In genomic region chr9:121659791-121660190, GRCm38 (mm10) we compare ENCODE assay signal across 29 mouse cellular contexts. TPM values are rescaled to one million over a fixed set of nuclear protein-coding genes. Genes with fewer than 3 reads are reported as not detected.
A peak's percentile ranks its signal among the peaks of the same experiment; 100 is the strongest.
DNase-seq lines count a peak whose midpoint lies in the region; ATAC-seq lines count a peak whose summit lies in the region.
"Had no signal": no experiment of that assay in that cellular context is flagged by ENCODE, and none has a peak within 500 bp of the region (broad histone marks: within the 10 kb centered on the region; RNA-seq: fewer than 3 reads in every experiment).

No protein-coding gene starts in this region.

- H3K27ac ChIP-seq in hindbrain, embryonic 16.5 days (ENCODE audit: low read depth, low read length): peak overlapping the region; percentile 7; the same call in 1 of the 2 replicates
- no peak overlapping the region for H3K27ac ChIP-seq in hindbrain, embryonic 12.5 days
- H3K27ac ChIP-seq in midbrain, embryonic 11.5 days (ENCODE audit: low read depth, low read length): no peak overlapping the region
- H3K27ac ChIP-seq in midbrain, embryonic 13.5 days: no peak overlapping the region
- H3K27ac ChIP-seq: forebrain, embryonic 10.5 days; forebrain, embryonic 13.5 days; heart, adult 2 months; heart, embryonic 10.5 days; heart, embryonic 13.5 days; hindbrain, embryonic 13.5 days had no signal

- H3K36me3 ChIP-seq in hindbrain, embryonic 16.5 days (ENCODE audit: control insufficient read depth, insufficient read depth, low read length): no peaks in the 10 kb centered on the region
- no peaks in the 10 kb centered on the region for H3K36me3 ChIP-seq in hindbrain, embryonic 12.5 days
- H3K36me3 ChIP-seq in midbrain, embryonic 11.5 days (ENCODE audit: control insufficient read depth, insufficient read depth, low read length): no peaks in the 10 kb centered on the region
- no peaks in the 10 kb centered on the region for H3K36me3 ChIP-seq in midbrain, embryonic 13.5 days
- H3K36me3 ChIP-seq: forebrain, embryonic 10.5 days; heart, embryonic 10.5 days; heart, embryonic 13.5 days; hindbrain, embryonic 13.5 days had no signal

- DNase-seq in cerebellum, adult 11 months: no peak
- DNase-seq in midbrain, embryonic 11.5 days (ENCODE audit: low spot score, missing footprints): peak; percentile 68
- DNase-seq in adrenal gland, postnatal 25 days: no peak
- DNase-seq: adrenal gland, adult 2 months; adrenal gland, postnatal 14 days; B cell, adult 2 months; cerebellum, adult 11-12 months; cerebellum, adult 8-10 months; gastrocnemius, postnatal 10 days; gastrocnemius, postnatal 36 days; heart, adult 2 months; heart, postnatal 14 days; heart, postnatal 4 days had no signal

- 75% methylated on average over 7 of the region's 7 CpGs for WGBS in hindbrain, embryonic 16.5 days
- 86% methylated on average over 7 of the region's 7 CpGs for WGBS in hindbrain, embryonic 12.5 days
- 85% methylated on average over 7 of the region's 7 CpGs for WGBS in midbrain, embryonic 11.5 days
- WGBS in midbrain, embryonic 13.5 days: 88% methylated on average over 7 of the region's 7 CpGs

- H3K4me1 ChIP-seq in hindbrain, embryonic 16.5 days (ENCODE audit: control insufficient read depth, insufficient read depth, low read depth, low read length): no peaks in the 10 kb centered on the region
- no peaks in the 10 kb centered on the region for H3K4me1 ChIP-seq in hindbrain, embryonic 12.5 days
- no peaks in the 10 kb centered on the region for H3K4me1 ChIP-seq in midbrain, embryonic 11.5 days (ENCODE audit: control insufficient read depth, insufficient read depth, low read length)
- H3K4me1 ChIP-seq in midbrain, embryonic 13.5 days (replicated peaks): no peaks in the 10 kb centered on the region
- H3K4me1 ChIP-seq: forebrain, embryonic 10.5 days; forebrain, embryonic 13.5 days; hindbrain, embryonic 13.5 days had no signal

- no peak overlapping the region for H3K4me2 ChIP-seq in hindbrain, embryonic 16.5 days (ENCODE audit: low read length)
- no peak overlapping the region for H3K4me2 ChIP-seq in hindbrain, embryonic 12.5 days (replicated peaks)
- no peak overlapping the region for H3K4me2 ChIP-seq in midbrain, embryonic 11.5 days
- no peak overlapping the region for H3K4me2 ChIP-seq in midbrain, embryonic 13.5 days (replicated peaks)
- H3K4me2 ChIP-seq: forebrain, embryonic 13.5 days; heart, embryonic 13.5 days; hindbrain, embryonic 13.5 days had no signal

- 0 out of 2 replicates have a peak, but pooled peaks have one; percentile 6 for ATAC-seq in cerebellum, adult (ENCODE audit: insufficient number of reproducible peaks, low FRiP score, low TSS enrichment)
- no peak for ATAC-seq in hindbrain, embryonic 16.5 days
- no peak for ATAC-seq in hindbrain, embryonic 12.5 days (ENCODE audit: low FRiP score)
- no peak for ATAC-seq in midbrain, embryonic 11.5 days (ENCODE audit: low FRiP score)
- no peak for ATAC-seq in midbrain, embryonic 13.5 days
- ATAC-seq: forebrain, embryonic 13.5 days; forebrain, embryonic 16.5 days; intestine, postnatal 0 days had no signal

- no peaks in the 10 kb centered on the region for H3K9me3 ChIP-seq in hindbrain, embryonic 16.5 days (ENCODE audit: control insufficient read depth, low read length)
- H3K9me3 ChIP-seq in hindbrain, embryonic 12.5 days (replicated peaks): no peaks in the 10 kb centered on the region
- H3K9me3 ChIP-seq in midbrain, embryonic 11.5 days (ENCODE audit: control insufficient read depth, low read length): no peaks in the 10 kb centered on the region
- no peaks in the 10 kb centered on the region for H3K9me3 ChIP-seq in midbrain, embryonic 13.5 days
- H3K9me3 ChIP-seq: forebrain, embryonic 10.5 days; forebrain, embryonic 13.5 days; heart, embryonic 10.5 days; heart, embryonic 13.5 days; hindbrain, embryonic 13.5 days had no signal

- H3K27me3 ChIP-seq in hindbrain, embryonic 16.5 days (replicated peaks; ENCODE audit: control insufficient read depth, insufficient read depth, low read length): no peaks in the 10 kb centered on the region
- peaks cover 3% of the 10 kb centered on the region; the same call in 1 of the 2 replicates for H3K27me3 ChIP-seq in hindbrain, embryonic 12.5 days
- no peaks in the 10 kb centered on the region for H3K27me3 ChIP-seq in midbrain, embryonic 11.5 days (ENCODE audit: control insufficient read depth, insufficient read depth, low read length)
- no peaks in the 10 kb centered on the region for H3K27me3 ChIP-seq in midbrain, embryonic 13.5 days

- no peak overlapping the region for H3K4me3 ChIP-seq in hindbrain, embryonic 16.5 days (ENCODE audit: low read length)
- H3K4me3 ChIP-seq in hindbrain, embryonic 12.5 days: no peak overlapping the region
- H3K4me3 ChIP-seq in midbrain, embryonic 11.5 days (ENCODE audit: low read depth, low read length): no peak overlapping the region
- H3K4me3 ChIP-seq in midbrain, embryonic 13.5 days (replicated peaks): no peak overlapping the region
- H3K4me3 ChIP-seq: forebrain, embryonic 10.5 days; forebrain, embryonic 13.5 days; heart, adult 2 months; heart, embryonic 10.5 days; heart, embryonic 13.5 days; hindbrain, embryonic 13.5 days had no signal

- no peak overlapping the region for H3K9ac ChIP-seq in hindbrain, embryonic 16.5 days (ENCODE audit: low read depth, low read length)
- H3K9ac ChIP-seq in hindbrain, embryonic 12.5 days: no peak overlapping the region
- H3K9ac ChIP-seq in midbrain, embryonic 11.5 days (ENCODE audit: low read length): no peak overlapping the region
- no peak overlapping the region for H3K9ac ChIP-seq in midbrain, embryonic 13.5 days (replicated peaks)
- H3K9ac ChIP-seq: forebrain, embryonic 13.5 days; heart, embryonic 13.5 days; hindbrain, embryonic 13.5 days had no signal

RNA-seq across cellular contexts. Expression of gene Vipr1, which starts 17.3 kb away (rescaled TPM):
- polyA plus RNA-seq in hindbrain, embryonic 16.5 days (2015; fragmentation: Nextera tagmentation; extraction: Ambion mirVana): 0.49 and 0.80 TPM in 2 replicates
- polyA plus RNA-seq in hindbrain, embryonic 12.5 days (2016; fragmentation: Nextera tagmentation; extraction: Ambion mirVana): 0.44 and 0.66 TPM in 2 replicates
- polyA plus RNA-seq in midbrain, embryonic 11.5 days (2014; fragmentation: Nextera tagmentation; extraction: Ambion mirVana): 0.41 and 0.44 TPM in 2 replicates
- 0.43 and 0.48 TPM in 2 replicates for polyA plus RNA-seq in midbrain, embryonic 13.5 days (2015; fragmentation: Nextera tagmentation; extraction: Ambion mirVana)
- 0.18 and 0.62 TPM in 2 replicates for total RNA-seq in adrenal gland, postnatal 25 days (2021)
- total RNA-seq: granulocyte monocyte progenitor cell, adult 5-6 weeks; MEL had no signal

RNA-seq across cellular contexts. Expression of gene Lyzl4, which starts 17.9 kb away (rescaled TPM):
- polyA plus RNA-seq in hindbrain, embryonic 16.5 days (2015; fragmentation: Nextera tagmentation; extraction: Ambion mirVana): 0.16 TPM in 1 of 2 replicates, not detected in the other
- polyA plus RNA-seq in hindbrain, embryonic 12.5 days (2016; fragmentation: Nextera tagmentation; extraction: Ambion mirVana): 0.33 TPM in 1 of 2 replicates, not detected in the other
- 0.22 TPM in 1 of 2 replicates, not detected in the other for polyA plus RNA-seq in midbrain, embryonic 11.5 days (2014; fragmentation: Nextera tagmentation; extraction: Ambion mirVana)
- 0.24 TPM in 1 of 2 replicates, not detected in the other for polyA plus RNA-seq in midbrain, embryonic 13.5 days (2015; fragmentation: Nextera tagmentation; extraction: Ambion mirVana)
- not detected in 2 replicates for total RNA-seq in adrenal gland, postnatal 25 days (2021)
- total RNA-seq: adrenal gland, adult 2 months; adrenal gland, postnatal 14 days; gastrocnemius, adult 18-20 months; gastrocnemius, postnatal 36 days; granulocyte monocyte progenitor cell, adult 5-6 weeks; heart, adult 2 months; heart, postnatal 14 days; MEL had no signal
- polyA plus RNA-seq: embryonic facial prominence, embryonic 11.5 days; forebrain, embryonic 10.5 days; forebrain, embryonic 13.5 days; forebrain, embryonic 16.5 days; heart, embryonic 10.5 days; heart, embryonic 13.5 days; hindbrain, embryonic 13.5 days; intestine, embryonic 14.5 days had no signal

RNA-seq across cellular contexts. Expression of gene Sec22c, which starts 45.5 kb away (rescaled TPM):
- 29.2 and 30.4 TPM in 2 replicates for polyA plus RNA-seq in hindbrain, embryonic 16.5 days (2015; fragmentation: Nextera tagmentation; extraction: Ambion mirVana)
- polyA plus RNA-seq in hindbrain, embryonic 12.5 days (2016; fragmentation: Nextera tagmentation; extraction: Ambion mirVana): 25.9 and 28.7 TPM in 2 replicates
- polyA plus RNA-seq in midbrain, embryonic 11.5 days (2014; fragmentation: Nextera tagmentation; extraction: Ambion mirVana): 16.9 and 18.2 TPM in 2 replicates
- 31.1 and 36.1 TPM in 2 replicates for polyA plus RNA-seq in midbrain, embryonic 13.5 days (2015; fragmentation: Nextera tagmentation; extraction: Ambion mirVana)
- 4.9 and 5.3 TPM in 2 replicates for total RNA-seq in adrenal gland, postnatal 25 days (2021)

RNA-seq across cellular contexts. Expression of gene Ss18l2, which starts 50.3 kb away (rescaled TPM):
- polyA plus RNA-seq in hindbrain, embryonic 16.5 days (2015; fragmentation: Nextera tagmentation; extraction: Ambion mirVana): 171 and 184 TPM in 2 replicates
- polyA plus RNA-seq in hindbrain, embryonic 12.5 days (2016; fragmentation: Nextera tagmentation; extraction: Ambion mirVana): 103 and 130 TPM in 2 replicates
- polyA plus RNA-seq in midbrain, embryonic 11.5 days (2014; fragmentation: Nextera tagmentation; extraction: Ambion mirVana): 100 and 106 TPM in 2 replicates
- polyA plus RNA-seq in midbrain, embryonic 13.5 days (2015; fragmentation: Nextera tagmentation; extraction: Ambion mirVana): 146 TPM in 2 replicates
- total RNA-seq in adrenal gland, postnatal 25 days (2021): 41.6 and 44.9 TPM in 2 replicates

RNA-seq across cellular contexts. Expression of gene Nktr, which starts 59.2 kb away (rescaled TPM):
- 43.2 and 44.4 TPM in 2 replicates for polyA plus RNA-seq in hindbrain, embryonic 16.5 days (2015; fragmentation: Nextera tagmentation; extraction: Ambion mirVana)
- 77.5 and 85.3 TPM in 2 replicates for polyA plus RNA-seq in hindbrain, embryonic 12.5 days (2016; fragmentation: Nextera tagmentation; extraction: Ambion mirVana)
- 61.6 and 70.4 TPM in 2 replicates for polyA plus RNA-seq in midbrain, embryonic 11.5 days (2014; fragmentation: Nextera tagmentation; extraction: Ambion mirVana)
- polyA plus RNA-seq in midbrain, embryonic 13.5 days (2015; fragmentation: Nextera tagmentation; extraction: Ambion mirVana): 69.0 and 71.1 TPM in 2 replicates
- 90.6 and 90.8 TPM in 2 replicates for total RNA-seq in adrenal gland, postnatal 25 days (2021)
